ENCODE assay signal across 8 mouse cellular contexts in the genomic region with DNA sequence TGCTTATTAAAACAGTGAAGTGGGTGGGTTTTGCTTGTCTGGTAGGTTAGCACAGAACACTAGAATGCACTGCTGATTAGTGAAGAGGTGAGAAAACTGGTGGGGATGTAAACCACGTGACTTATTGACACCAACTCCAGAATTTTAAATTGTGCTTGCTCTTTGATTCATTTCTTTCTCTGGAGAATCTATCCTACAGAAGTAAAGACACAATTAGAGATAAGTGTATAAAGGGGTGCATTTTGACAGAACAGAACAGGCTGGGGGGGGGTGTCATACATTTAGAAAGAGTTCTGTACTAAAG. TPM values are rescaled to one million over a fixed set of nuclear protein-coding genes. Genes with fewer than 3 reads are reported as not detected.
DNase-seq lines count a peak whose midpoint lies in the region; ATAC-seq and TF ChIP-seq lines count a peak whose summit lies in the region.

No protein-coding gene starts in this region.

- intact Hi-C loops in heart, postnatal 10 days (cut with DNase I), result no loop called here

- no peaks in the 10 kb centered on the region for H3K27me3 ChIP-seq in heart, embryonic 14.5 days (ENCODE audit: control insufficient read depth, insufficient read depth, low read length)
- H3K27me3 ChIP-seq in ES-Bruce4 (ENCODE audit: control insufficient read depth, insufficient read depth, low read length, poor library complexity, severe bottlenecking), result no peaks in the 10 kb centered on the region
- H3K27me3 ChIP-seq in forebrain, embryonic 16.5 days (replicated peaks; ENCODE audit: control insufficient read depth, insufficient read depth, low read length), result no peaks in the 10 kb centered on the region

- 7% methylated on average over 1 of the region's 1 CpGs for WGBS in heart, embryonic 14.5 days
- 30% methylated on average over 1 of the region's 1 CpGs for WGBS in forebrain, embryonic 16.5 days
- 11% methylated on average over 1 of the region's 1 CpGs for WGBS in macrophage (ENCODE audit: missing documents)

- peak overlapping the region; percentile 97 for H3K4me2 ChIP-seq in heart, embryonic 14.5 days (ENCODE audit: low read length)
- H3K4me2 ChIP-seq in forebrain, embryonic 16.5 days (ENCODE audit: low read length), result peak overlapping the region; percentile 98

- no peak for TF ChIP-seq EP300 in ES-Bruce4 (IDR thresholded peaks at IDR 0.05; ENCODE audit: insufficient read depth, low read depth, low read length)

- H3K79me2 ChIP-seq in macrophage (ENCODE audit: inconsistent target), result peaks cover 47% of the 10 kb centered on the region

- peak overlapping the region; percentile 76 to 79; a peak in 3 of 4 replicates for H3K4me3 ChIP-seq in heart, embryonic 14.5 days (ENCODE audit: control insufficient read depth in 1 of 2, insufficient read depth in 1 of 2, low read depth in 1 of 2, low read length in 2 of 2)
- H3K4me3 ChIP-seq in ES-Bruce4 (ENCODE audit: low read depth, low read length) (no peak overlapping the region), macrophage (ENCODE audit: inconsistent target) (peak overlapping the region; percentile 91)
- H3K4me3 ChIP-seq in forebrain, embryonic 16.5 days (replicated peaks; ENCODE audit: low read length), result peak overlapping the region; percentile 92

- peak overlapping the region; percentile 84 for H3K9ac ChIP-seq in heart, embryonic 14.5 days (ENCODE audit: low read length)
- H3K9ac ChIP-seq in ES-Bruce4 (ENCODE audit: low read depth, poor library complexity, severe bottlenecking), result peak overlapping the region; percentile 64; the same call in 1 of the 2 replicates
- H3K9ac ChIP-seq in forebrain, embryonic 16.5 days (replicated peaks; ENCODE audit: low read depth, low read length), result peak overlapping the region; percentile 75

- TF ChIP-seq POLR2A in ES-Bruce4 (IDR thresholded peaks at IDR 0.05; ENCODE audit: insufficient read depth, low read length), result no peak

- ATAC-seq in heart, embryonic 14.5 days (ENCODE audit: insufficient number of reproducible peaks, insufficient read depth, low FRiP score, low read depth), result no peak
- ATAC-seq in forebrain, embryonic 16.5 days, result no peak

- no peaks in the 10 kb centered on the region for H3K9me3 ChIP-seq in heart, embryonic 14.5 days (ENCODE audit: control insufficient read depth, low read length)
- no peaks in the 10 kb centered on the region for H3K9me3 ChIP-seq in ES-Bruce4 (replicated peaks; ENCODE audit: control insufficient read depth, insufficient read depth, low read length, poor library complexity, severe bottlenecking)
- H3K9me3 ChIP-seq in forebrain, embryonic 16.5 days (ENCODE audit: control insufficient read depth, low read length), result no peaks in the 10 kb centered on the region

- no peak for TF ChIP-seq CTCF in ES-Bruce4 (IDR thresholded peaks at IDR 0.05; ENCODE audit: low read depth, low read length)

- H3K4me1 ChIP-seq in heart, embryonic 14.5 days (ENCODE audit: control insufficient read depth in 2 of 2, insufficient read depth in 2 of 2, low read length in 2 of 2), result peaks cover 0 to 17% of the 10 kb centered on the region in 2 experiments; a peak in 2 of 4 replicates
- H3K4me1 ChIP-seq in ES-Bruce4 (ENCODE audit: control insufficient read depth, insufficient read depth, low read length), result no peaks in the 10 kb centered on the region
- peaks cover 9% of the 10 kb centered on the region for H3K4me1 ChIP-seq in forebrain, embryonic 16.5 days (replicated peaks; ENCODE audit: control insufficient read depth, insufficient read depth, low read length)

- H3K36me3 ChIP-seq in heart, embryonic 14.5 days (ENCODE audit: control insufficient read depth, insufficient read depth, low read length), result peaks cover 16% of the 10 kb centered on the region
- no peaks in the 10 kb centered on the region for H3K36me3 ChIP-seq in ES-Bruce4 (ENCODE audit: control insufficient read depth, insufficient read depth, low read length, poor library complexity, severe bottlenecking)
- no peaks in the 10 kb centered on the region for H3K36me3 ChIP-seq in forebrain, embryonic 16.5 days (ENCODE audit: control insufficient read depth, insufficient read depth)
- peaks cover 10% of the 10 kb centered on the region; the same call in 1 of the 2 replicates for H3K36me3 ChIP-seq in macrophage (ENCODE audit: inconsistent target)

- peak overlapping the region in 1 of 2 experiments; percentile 84; a peak in 1 of 4 replicates for H3K27ac ChIP-seq in heart, embryonic 14.5 days (replicated peaks in 1 of 2; ENCODE audit: control insufficient read depth in 1 of 2, insufficient read depth in 1 of 2, low read depth in 2 of 2, low read length in 2 of 2)
- H3K27ac ChIP-seq in ES-Bruce4 (ENCODE audit: insufficient read depth, low read length) (no peak overlapping the region), macrophage (peak overlapping the region; percentile 19; the same call in 1 of the 2 replicates)
- H3K27ac ChIP-seq in forebrain, embryonic 16.5 days (ENCODE audit: low read length), result no peak overlapping the region

- DNase-seq in heart, postnatal 10 days, result no peak
- no peak for DNase-seq in ovary, postnatal 36 days (ENCODE audit: low spot score)
- DNase-seq in right cerebral cortex, postnatal 36 days (ENCODE audit: low spot score in 2 of 2), result no peak
- no peak for DNase-seq in layer of hippocampus, adult 11-12 months (ENCODE audit: low spot score)

RNA-seq across cellular contexts. Expression of gene Edem3, which starts 1.2 kb away (rescaled TPM):
- 17.1 and 17.5 TPM in 2 replicates for polyA plus RNA-seq in heart, embryonic 14.5 days (2014; fragmentation: Nextera tagmentation; extraction: Ambion mirVana)
- total RNA-seq in heart, postnatal 10 days (2021), result 10 to 100 TPM; 24.9 to 28.1 TPM
- polyA plus RNA-seq in ES-Bruce4 (2011; ENCODE audit: insufficient read depth, insufficient read length, low read depth, missing spikeins) (19.3 and 22.6 TPM in 2 replicates), macrophage (2018) (21.9 to 29.3 TPM (median 28.5 TPM) in 3 replicates)
- 21.2 and 21.5 TPM in 2 replicates for polyA plus RNA-seq in forebrain, embryonic 16.5 days (2015; fragmentation: Nextera tagmentation; extraction: Ambion mirVana)
- 10 to 100 TPM; 11.5 to 41.7 (median 21.5) TPM for total RNA-seq in macrophage (2018; cell fraction: chromatin; rRNA removed)
- 10 to 100 TPM; 15.6 to 51.4 (median 26.9) TPM for total RNA-seq in macrophage (2018; cell fraction: cytosol; rRNA removed)
- total RNA-seq in macrophage (2018; cell fraction: nucleus; rRNA removed), result 10 to 100 TPM; 26.5 to 75.2 (median 42.7) TPM
